Mouse (Mus musculus) activated CD4-positive, CD25-positive, alpha-beta regulatory T cell, adult 9 weeks (primary cell): ENCODE data around the gene Proser2. TPM values are rescaled to one million over a fixed set of nuclear protein-coding genes. Genes with fewer than 3 reads are reported as not detected.

Experiments
- polyA plus RNA-seq: library from polyadenylated mRNA; unstranded; fragments of 100-300 nt; shearing (Covaris generic); gene quantifications from one replicate; pipeline ENCODE4 v1.2.1, GENCODE M21; 2017

Proser2 gene
- polyA plus RNA-seq, result not detected

DNA sequence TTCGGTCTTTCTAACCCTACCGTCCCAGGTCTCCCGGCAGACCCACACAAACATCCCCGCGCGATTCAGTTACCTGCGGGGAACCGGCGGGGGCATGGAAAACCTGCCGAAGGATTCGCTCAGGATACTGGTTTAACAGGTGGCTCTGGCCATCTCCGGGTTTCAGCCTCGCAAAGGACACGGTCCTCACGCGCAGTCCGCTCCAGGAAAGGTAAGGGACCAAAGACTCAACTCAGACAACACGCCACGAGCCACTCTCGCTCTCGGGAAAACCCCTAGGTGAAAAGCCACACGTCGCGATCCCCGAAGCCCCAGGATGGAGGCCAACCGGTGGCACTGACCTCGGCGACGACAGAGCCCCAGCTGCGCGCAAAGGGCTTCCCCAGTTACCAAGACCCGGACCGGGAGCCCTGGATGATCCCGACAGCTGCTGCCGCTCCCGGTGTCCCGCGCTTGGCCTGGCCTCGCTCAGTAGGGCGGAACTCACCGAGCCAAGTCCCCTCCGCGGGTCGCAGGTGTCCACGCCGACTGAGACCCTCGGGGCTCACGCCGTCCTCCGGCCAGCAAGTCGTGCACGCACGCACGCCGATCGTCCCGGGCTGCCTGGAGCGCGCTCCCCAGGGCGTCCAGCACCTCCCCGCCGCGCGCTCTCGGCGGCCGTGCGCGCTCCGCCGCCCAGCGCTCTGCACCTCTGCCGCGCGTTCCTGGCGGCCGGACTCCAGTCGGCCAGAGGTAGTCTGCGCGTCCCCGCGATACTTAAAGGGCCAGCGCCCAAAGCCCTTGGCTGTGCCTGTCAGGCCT lies at the start of gene Proser2:
Gene Proser2, minus strand, starts transcription at position 657 of the 801 bp plus-strand sequence.

Other genes with a start within 250 kb of the Proser2 start
- 23.1 TPM for gene Sec61a2, start 234.8 kb downstream of the Proser2 start, polyA plus RNA-seq
- gene Dhtkd1, start 187.4 kb downstream of the Proser2 start, polyA plus RNA-seq, result not detected
- 19.2 TPM for gene Upf2, start 178.7 kb downstream of the Proser2 start, polyA plus RNA-seq
- 0.20 TPM for gene Echdc3, start 82.8 kb upstream of the Proser2 start, polyA plus RNA-seq
- 12.7 TPM for gene Usp6nl, start 192.5 kb upstream of the Proser2 start, polyA plus RNA-seq